Mouse (Mus musculus): ENCODE results near the gene Pbx3.

DNA sequence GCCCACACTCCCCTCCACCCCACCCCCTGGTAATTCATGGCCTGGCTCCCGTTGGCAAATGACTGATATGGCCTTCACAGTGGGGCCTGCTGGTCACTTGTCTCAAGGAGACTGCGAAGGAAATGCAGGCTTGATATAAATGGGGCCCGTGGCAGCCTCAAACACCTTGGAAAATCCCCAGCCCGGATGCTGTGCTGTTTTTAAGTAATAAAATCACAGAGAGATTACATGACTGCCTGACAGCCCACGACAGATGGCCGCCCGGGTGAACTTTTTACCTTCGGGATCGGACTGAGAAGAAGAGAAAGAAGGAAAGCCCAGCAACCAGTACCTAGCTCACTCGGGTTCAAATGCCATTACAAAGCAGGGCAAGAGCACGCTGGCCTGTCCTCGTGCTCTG, 249.0 kb downstream of the Pbx3 start:
- TF ChIP-seq CTCF (IDR thresholded peaks at IDR 0.05; ENCODE audit: low read depth): no peak
- no peak for TF ChIP-seq EP300 (IDR thresholded peaks at IDR 0.05; ENCODE audit: low read depth)
